Mouse (Mus musculus) bone marrow macrophage, adult 2 months (primary cell): Measurements from ENCODE around the gene Ezr. TPM values are rescaled to one million over a fixed set of nuclear protein-coding genes. Genes with fewer than 3 reads are reported as not detected.

ENCODE experiments used
- H3K27ac ChIP-seq: 2 replicates; pipeline ENCODE4 v1.5.1; 2012; ENCODE audit warnings: low read depth, low read length; ENCODE audit not compliant: insufficient read depth
- H3K4me1 ChIP-seq: 2 replicates; pipeline ENCODE4 v1.6.1; 2012; ENCODE audit warnings: low read length; ENCODE audit not compliant: control insufficient read depth, insufficient read depth
- H3K4me3 ChIP-seq: 2 replicates; pipeline ENCODE4 v1.5.1; 2012; ENCODE audit warnings: mild to moderate bottlenecking, low read length, moderate library complexity; ENCODE audit not compliant: insufficient read depth
- CTCF ChIP-seq: IDR thresholded peaks from 2 replicates; pipeline ENCODE4 v1.5.1; 2012; ENCODE audit warnings: low read depth, mild to moderate bottlenecking, low read length, moderate library complexity
- POLR2A ChIP-seq: IDR thresholded peaks from 2 replicates; pipeline ENCODE4 v1.6.1; 2012; ENCODE audit warnings: mild to moderate bottlenecking, low read depth, low read length, borderline replicate concordance
- polyA plus RNA-seq: library from polyadenylated mRNA; stranded (reverse); fragments of >200 nt; gene quantifications from 2 replicates; pipeline ENCODE4 v1.2.4, GENCODE M21; 2012; ENCODE audit not compliant: missing spikeins, insufficient read depth, insufficient read length

Ezr gene
- polyA plus RNA-seq, 1 experiment = 19.4 TPM

GRCm38 (mm10) chr17:6772490-6772773 lies 10.2 kb downstream of the Ezr start:
- Histone ChIP-seq H3K27ac (no peak overlapping the region), H3K4me1 (no peaks in the 10 kb centered on the region; the same call in 1 of the 2 replicates), H3K4me3 (no peak overlapping the region)
- TF ChIP-seq POLR2A = no peak
- no peak for TF ChIP-seq CTCF

- H3K27ac ChIP-seq = no peak overlapping the region
- no peak for TF ChIP-seq CTCF
- TF ChIP-seq POLR2A = no peak
- H3K4me3 ChIP-seq = no peak overlapping the region
- no peaks in the 10 kb centered on the region; the same call in 1 of the 2 replicates for H3K4me1 ChIP-seq
Measured at GRCm38 (mm10) chr17:6771661-6772489, 10.7 kb downstream of the Ezr start.

DNA sequence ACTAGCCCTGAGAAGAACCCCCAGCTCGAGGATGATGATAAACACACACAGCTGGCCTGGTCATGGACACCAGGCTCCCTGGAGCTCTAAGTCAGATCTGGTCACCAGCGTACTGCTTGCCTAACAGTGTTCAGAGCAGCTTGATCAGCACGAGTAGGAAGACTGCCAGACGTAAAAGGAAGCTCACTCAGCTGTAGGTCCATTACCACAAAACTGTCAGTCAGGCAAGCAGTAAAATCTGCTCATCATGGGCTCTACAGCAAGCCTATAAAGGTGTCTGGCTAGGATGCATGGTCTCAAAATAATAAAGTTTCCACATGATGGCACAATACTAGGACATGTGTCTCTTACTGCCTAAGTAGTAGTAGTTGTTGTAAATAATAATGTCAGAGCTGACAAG lies 13.0 kb downstream of the Ezr start:
- TF ChIP-seq CTCF (no peak), POLR2A (no peak)
- Histone ChIP-seq H3K27ac (no peak overlapping the region), H3K4me3 (no peak overlapping the region), H3K4me1 (peaks cover 5% of the 10 kb centered on the region; the same call in 1 of the 2 replicates)

DNA sequence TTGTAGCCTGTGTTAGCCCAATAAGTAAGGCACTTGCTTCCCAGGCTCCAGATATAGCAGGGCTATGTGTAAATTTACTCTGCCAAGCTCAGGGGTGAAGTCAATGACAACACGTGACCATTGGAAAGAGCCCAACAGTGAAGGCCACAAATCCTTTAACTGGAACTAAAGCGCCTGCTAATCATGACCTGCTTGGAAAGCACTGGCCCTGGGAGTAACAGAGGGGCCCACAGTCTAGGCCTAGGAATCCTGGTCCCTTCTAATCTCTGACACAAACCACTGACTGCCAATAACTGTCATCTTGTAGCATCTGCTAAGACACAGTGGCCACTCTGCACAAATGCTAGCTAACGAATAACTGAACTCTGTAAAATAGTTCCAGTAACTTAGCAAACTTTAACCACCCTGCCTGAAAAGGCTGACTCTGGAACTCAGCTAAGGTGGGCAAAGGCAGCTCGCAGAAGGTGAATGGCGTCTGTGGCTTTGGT lies 14.2 kb downstream of the Ezr start:
- H3K4me1 ChIP-seq = peaks cover 5% of the 10 kb centered on the region; the same call in 1 of the 2 replicates
- TF ChIP-seq POLR2A = no peak
- no peak for TF ChIP-seq CTCF
- H3K27ac ChIP-seq = no peak overlapping the region
- no peak overlapping the region for H3K4me3 ChIP-seq

DNA sequence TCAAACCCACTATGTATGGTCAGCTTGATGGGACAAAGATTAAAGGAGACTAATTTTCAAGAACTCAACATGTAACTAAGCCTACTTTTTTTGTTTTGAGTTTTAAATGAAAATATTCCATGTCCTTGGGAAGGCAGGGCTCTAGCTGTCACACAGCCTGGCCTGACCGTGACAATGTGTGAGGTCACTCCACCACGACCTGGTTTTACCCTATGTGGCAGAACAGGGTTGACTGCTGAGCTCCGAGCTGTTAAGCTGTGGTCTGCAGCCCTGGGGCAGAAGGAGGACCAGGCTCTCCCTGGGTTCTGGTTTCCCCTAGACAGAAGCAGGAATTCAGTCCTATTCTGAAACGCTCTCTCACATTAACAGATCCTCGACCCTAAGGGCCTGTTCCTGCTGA lies 14.8 kb downstream of the Ezr start:
- TF ChIP-seq CTCF (no peak), POLR2A (no peak)
- H3K4me1 ChIP-seq = peaks cover 5% of the 10 kb centered on the region; the same call in 1 of the 2 replicates
- no peak overlapping the region for H3K27ac ChIP-seq
- no peak overlapping the region for H3K4me3 ChIP-seq

DNA sequence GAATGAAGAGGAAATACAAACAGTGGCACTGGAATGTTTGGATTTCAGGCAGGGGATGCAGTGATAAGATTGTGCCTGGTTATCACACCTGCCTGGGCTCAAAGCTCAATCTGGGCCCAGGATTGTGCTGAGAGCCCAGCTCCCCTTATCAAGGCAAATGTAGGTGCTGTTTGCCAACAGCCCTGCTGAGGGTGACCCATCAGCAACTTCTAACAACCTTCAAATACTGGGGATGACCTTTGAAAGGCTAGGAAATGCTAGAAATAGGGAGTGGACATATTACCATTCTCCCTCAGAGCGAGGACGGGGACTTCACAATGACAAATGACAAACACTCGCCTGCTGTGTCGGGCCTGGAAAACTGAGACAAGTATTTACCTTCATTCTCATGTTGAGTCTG lies 15.8 kb downstream of the Ezr start:
- H3K4me1 ChIP-seq = peaks cover 5% of the 10 kb centered on the region; the same call in 1 of the 2 replicates

GRCm38 (mm10) chr17:6765886-6766285 lies 16.7 kb downstream of the Ezr start:
- Histone ChIP-seq H3K4me1 (peaks cover 5% of the 10 kb centered on the region; the same call in 1 of the 2 replicates), H3K27ac (no peak overlapping the region), H3K4me3 (no peak overlapping the region)
- TF ChIP-seq CTCF = no peak
- TF ChIP-seq POLR2A = no peak

More for the DNA sequence above, 15.8 kb downstream of the Ezr start:
- H3K4me3 ChIP-seq = no peak overlapping the region
- TF ChIP-seq CTCF (no peak), POLR2A (no peak)
- H3K27ac ChIP-seq = no peak overlapping the region

DNA sequence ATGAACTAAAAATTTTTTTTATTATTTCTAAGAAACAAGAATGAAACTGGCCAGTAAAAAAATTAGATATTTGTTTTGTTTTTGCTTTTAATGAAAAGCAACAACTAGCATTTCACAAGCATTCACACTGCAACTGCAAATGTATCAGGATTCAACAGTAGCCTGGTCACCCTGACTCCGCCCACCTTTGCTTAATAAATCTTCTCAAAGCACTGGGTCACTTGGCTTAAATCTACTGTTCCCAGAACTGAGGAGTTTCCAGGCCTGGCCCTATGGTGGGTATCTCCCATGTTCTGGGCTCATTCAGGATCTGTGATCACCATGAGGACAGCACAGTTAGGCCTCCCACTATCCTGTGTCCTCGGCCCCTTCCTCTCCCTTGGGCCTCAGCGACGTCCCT lies 17.9 kb downstream of the Ezr start:
- H3K4me1 ChIP-seq = peaks cover 5% of the 10 kb centered on the region; the same call in 1 of the 2 replicates
- TF ChIP-seq CTCF (no peak), POLR2A (no peak)
- H3K4me3 ChIP-seq = no peak overlapping the region
- no peak overlapping the region for H3K27ac ChIP-seq

DNA sequence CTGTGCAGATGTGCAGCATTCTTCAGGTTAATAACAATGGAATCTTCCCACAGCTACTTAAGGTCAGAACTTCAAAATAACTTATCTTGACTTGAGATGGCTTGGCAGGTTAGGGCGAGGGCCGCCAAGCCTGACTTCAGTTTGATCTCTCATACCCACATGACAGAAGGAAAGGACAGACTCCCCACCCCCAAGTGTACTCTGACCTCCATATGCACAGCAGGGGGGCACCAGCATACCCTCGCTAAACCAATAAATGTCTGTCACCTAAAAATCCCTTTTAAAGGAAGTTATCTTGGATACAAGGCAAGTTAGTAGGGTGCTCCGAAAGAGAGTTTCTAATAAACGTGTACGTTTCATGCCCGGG lies 18.4 kb downstream of the Ezr start:
- no peak for TF ChIP-seq CTCF
- no peak for TF ChIP-seq POLR2A
- peaks cover 5% of the 10 kb centered on the region; the same call in 1 of the 2 replicates for H3K4me1 ChIP-seq
- H3K27ac ChIP-seq = no peak overlapping the region
- H3K4me3 ChIP-seq = no peak overlapping the region

DNA sequence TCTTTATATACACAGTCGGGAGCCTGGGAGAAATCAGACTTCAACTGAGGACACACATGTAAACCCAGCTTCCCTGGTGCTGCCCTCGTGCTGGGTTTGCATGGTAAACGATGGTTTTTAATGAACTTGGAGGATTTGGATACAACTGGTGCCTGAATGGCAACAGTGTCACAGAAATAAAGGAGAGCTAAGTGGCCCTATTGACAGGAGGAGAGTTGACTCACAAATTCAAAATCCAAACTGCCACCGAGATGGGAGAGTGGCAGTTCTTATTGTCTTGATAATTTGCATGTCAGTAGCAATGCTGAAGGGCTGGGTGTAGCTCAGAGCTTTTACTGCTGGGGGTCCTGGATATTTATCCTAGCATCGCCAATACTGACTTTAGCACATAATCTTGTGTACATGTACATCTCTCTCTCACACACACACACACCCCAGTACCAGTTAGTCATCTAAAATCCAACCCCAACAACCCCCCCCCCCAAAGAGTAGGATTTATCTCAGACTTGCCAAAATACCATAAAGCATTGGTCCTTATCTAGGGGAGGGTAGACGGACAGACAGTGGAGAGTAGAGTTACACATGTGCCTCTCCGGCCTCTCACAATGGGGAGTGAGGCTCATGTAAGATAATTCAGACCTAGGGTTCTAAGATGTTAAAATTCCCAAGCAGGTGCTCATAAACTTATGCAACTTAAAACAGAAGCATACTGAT lies 18.9 kb downstream of the Ezr start:
- H3K4me3 ChIP-seq = no peak overlapping the region

More for the DNA sequence above, 18.9 kb downstream of the Ezr start:
- no peak for TF ChIP-seq CTCF
- TF ChIP-seq POLR2A = no peak
- peaks cover 5% of the 10 kb centered on the region; the same call in 1 of the 2 replicates for H3K4me1 ChIP-seq
- H3K27ac ChIP-seq = no peak overlapping the region
